Mouse (Mus musculus) macrophage (primary cell): ENCODE results near the gene Slc10a3. TPM values are rescaled to one million over a fixed set of nuclear protein-coding genes. Genes with fewer than 3 reads are reported as not detected.
"Not testable (repeated sequence)": the region's sequence is repeated elsewhere in the genome, so short reads cannot be mapped to it uniquely, and the experiment has no call there.

ENCODE experiments used
- H3K27ac ChIP-seq: fragments of 350-480 bp; formaldehyde crosslinking; 2 replicates; pipeline ENCODE4 v1.9.0; 2021
- H3K36me3 ChIP-seq: fragments of 350-480 bp; formaldehyde crosslinking; 2 replicates; pipeline ENCODE4 v1.9.0; 2021; ENCODE audit errors: inconsistent target
- H3K4me3 ChIP-seq: fragments of 350-480 bp; formaldehyde crosslinking; 2 replicates; pipeline ENCODE4 v1.9.0; 2021; ENCODE audit errors: inconsistent target
- H3K79me2 ChIP-seq: fragments of 350-480 bp; formaldehyde crosslinking; 2 replicates; pipeline ENCODE4 v1.9.0; 2021; ENCODE audit errors: inconsistent target
- WGBS: methylation state at CpG from one replicate; pipeline ENCODE4 v1.1.7; 2026; ENCODE audit warnings: inconsistent platforms; ENCODE audit not compliant: missing documents; 5-methylcytosine and 5-hydroxymethylcytosine counted together
- polyA plus RNA-seq: library from polyadenylated mRNA; stranded (reverse); fragments of 250-400 nt; gene quantifications from 3 replicates; pipeline ENCODE4 v1.2.4, GENCODE M21; 2018; ENCODE audit warnings: inconsistent platforms
- total RNA-seq, 78 experiments: library from RNA; depleted of rRNA; stranded (reverse); fragments of 250-400 nt; gene quantifications; 1 replicate in 9 of 78; 2 replicates in 24 of 78; 3 replicates in 43 of 78; 4 replicates in 2 of 78; pipeline ENCODE4 v1.2.4; 2018; ENCODE audit warnings: inconsistent platforms in 56 of 78

Gene Slc10a3
- total RNA-seq (2018; cell fraction: chromatin; rRNA removed), result 1 to 10 TPM in 22 of 26 experiments, under 1 TPM in 4; 0.41 to 5.8 (median 2.0) TPM
- total RNA-seq (2018; cell fraction: cytosol; rRNA removed), result 10 to 100 TPM; 14.8 to 28.8 (median 18.8) TPM
- 10 to 100 TPM in 14 of 26 experiments, 1 to 10 TPM in 12; 2.7 to 19.3 (median 10.7) TPM for total RNA-seq (2018; cell fraction: nucleus; rRNA removed)
- polyA plus RNA-seq, result 25.6 to 29.5 TPM (median 27.5 TPM) in 3 replicates

DNA sequence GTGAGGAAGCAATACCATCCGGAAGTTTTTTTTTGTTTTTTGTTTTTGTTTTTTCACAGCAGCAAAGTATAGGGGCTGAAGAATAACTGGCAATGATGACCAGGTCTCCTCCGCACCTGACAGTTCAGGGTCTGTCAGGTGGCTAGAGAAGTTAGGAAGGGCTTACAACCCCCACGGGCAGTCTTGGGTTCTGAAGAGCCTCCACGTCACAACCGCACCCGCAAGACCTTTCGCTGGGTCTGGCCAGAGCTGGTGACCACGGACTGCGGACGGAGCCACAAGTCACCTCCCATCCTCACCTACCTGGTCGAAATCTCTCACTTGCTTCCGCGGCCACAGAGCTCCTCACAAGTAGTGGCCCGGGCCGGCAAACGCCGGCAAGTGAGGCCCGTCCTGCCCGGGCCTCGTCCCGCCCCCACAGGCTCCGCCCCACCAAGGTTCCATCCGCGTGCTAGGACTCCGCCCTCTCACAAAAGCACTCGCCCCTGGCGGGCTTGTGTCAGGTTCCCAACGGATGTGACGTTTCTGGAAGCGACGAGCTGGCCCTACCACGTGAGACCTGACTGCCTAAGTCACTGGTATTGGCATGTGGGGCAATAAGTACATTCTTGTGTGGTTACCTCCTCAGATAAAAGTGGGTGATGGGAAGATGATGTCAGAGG, at the start of gene Slc10a3, which contains the start of gene Ubl4a:
TSS of gene Slc10a3 (minus strand) at position 462 of the 662 bp plus-strand sequence.
TSS of gene Ubl4a (minus strand) at position 331 of the 662 bp plus-strand sequence.
- 27% methylated on average over 31 of the region's 32 CpGs for WGBS
- Histone ChIP-seq H3K4me3 (peak within 1 kb of the TSS; percentile 57), H3K79me2 (peaks cover 2% of the 10 kb centered on the region; the same call in 1 of the 2 replicates), H3K36me3 (no peaks in the 10 kb centered on the region), H3K27ac (peak within 1 kb of the TSS; percentile 19; the same call in 1 of the 2 replicates)

DNA sequence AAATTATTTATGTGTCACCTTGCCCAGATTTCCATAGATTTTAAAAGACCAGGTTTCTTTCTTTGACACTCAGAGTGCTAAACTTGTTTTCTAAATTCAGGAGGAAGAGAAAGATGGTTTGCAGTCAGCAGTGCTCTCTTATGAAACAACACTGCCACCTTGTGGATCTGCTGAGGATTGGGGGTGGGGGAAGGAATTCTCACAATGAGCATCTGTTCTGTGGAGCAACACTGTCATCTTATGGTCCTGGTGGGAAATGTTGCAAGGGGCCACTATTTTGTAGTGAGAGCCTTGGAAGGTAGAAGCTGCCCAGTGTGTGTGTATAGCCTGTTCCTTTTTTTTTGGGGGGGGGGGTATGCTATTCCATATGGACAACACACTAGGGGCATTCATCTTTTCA, 40.2 kb upstream of the Slc10a3 start:
- H3K4me3 ChIP-seq, result no peak overlapping the region
- no peak overlapping the region for H3K27ac ChIP-seq
- peaks cover 15% of the 10 kb centered on the region for H3K36me3 ChIP-seq
- H3K79me2 ChIP-seq, result peaks cover 30% of the 10 kb centered on the region

DNA sequence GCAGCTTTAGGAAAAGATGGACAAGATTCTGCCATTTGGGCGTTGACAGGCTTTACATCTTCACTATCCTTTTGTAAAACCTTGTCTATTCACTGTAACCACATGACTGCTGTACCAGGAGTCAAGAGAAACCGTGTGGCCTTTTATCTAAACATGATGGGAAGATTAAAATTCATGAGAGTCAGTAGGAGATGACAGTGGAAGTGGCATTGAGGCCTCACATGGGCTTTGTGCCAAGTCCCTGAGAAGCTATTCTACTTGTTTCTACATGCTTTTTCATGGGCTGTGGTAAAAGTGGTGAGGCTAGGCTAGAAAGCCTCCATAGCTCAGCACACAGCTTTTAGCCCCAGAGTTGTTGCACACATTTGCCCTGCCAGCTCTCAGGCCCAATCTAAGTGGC, 35.2 kb upstream of the Slc10a3 start:
- no peaks in the 10 kb centered on the region for H3K79me2 ChIP-seq
- no peak overlapping the region for H3K4me3 ChIP-seq
- H3K36me3 ChIP-seq, result peaks cover 15% of the 10 kb centered on the region
- 71% methylated on average over 2 of the region's 2 CpGs for WGBS
- H3K27ac ChIP-seq, result no peak overlapping the region

DNA sequence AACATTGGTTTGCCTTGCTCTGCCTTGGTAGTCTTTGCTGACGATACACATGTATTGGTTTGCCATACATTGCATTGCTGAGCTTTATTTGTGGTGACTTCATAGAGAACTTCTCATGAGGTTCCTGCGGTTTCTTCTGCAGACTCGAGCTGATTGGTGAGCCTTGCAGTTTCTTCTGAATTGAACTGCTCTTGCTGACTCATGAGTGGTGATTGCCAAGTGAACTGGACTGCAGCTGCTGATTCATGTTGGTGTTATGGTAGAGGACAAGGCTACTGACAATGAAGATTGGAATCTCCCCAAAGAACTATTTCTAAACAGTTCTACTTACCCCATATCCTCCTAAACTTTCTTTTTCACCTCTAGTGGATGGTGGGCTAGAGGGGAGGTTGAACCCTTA, 27.0 kb upstream of the Slc10a3 start:
- H3K79me2 ChIP-seq, result no peaks in the 10 kb centered on the region
- H3K27ac ChIP-seq, result no peak overlapping the region
- 74% methylated on average over 3 of the region's 3 CpGs for WGBS
- H3K4me3 ChIP-seq, result no peak overlapping the region
- H3K36me3 ChIP-seq, result no peaks in the 10 kb centered on the region

GRCm38 (mm10) chrX:74392535-74393443, 19.6 kb upstream of the Slc10a3 start, which contains the start of the genes Fam3a and Ikbkg:
TSS of gene Fam3a (minus strand) at chrX:74393272.
TSS of gene Ikbkg (plus strand) at chrX:74393290.
- Histone ChIP-seq H3K4me3 (peak within 1 kb of the TSS; percentile 60), H3K27ac (peak within 1 kb of the TSS; percentile 73), H3K79me2 (no peaks in the 10 kb centered on the region), H3K36me3 (no peaks in the 10 kb centered on the region)
- WGBS, result 31% methylated on average over 26 of the region's 30 CpGs

DNA sequence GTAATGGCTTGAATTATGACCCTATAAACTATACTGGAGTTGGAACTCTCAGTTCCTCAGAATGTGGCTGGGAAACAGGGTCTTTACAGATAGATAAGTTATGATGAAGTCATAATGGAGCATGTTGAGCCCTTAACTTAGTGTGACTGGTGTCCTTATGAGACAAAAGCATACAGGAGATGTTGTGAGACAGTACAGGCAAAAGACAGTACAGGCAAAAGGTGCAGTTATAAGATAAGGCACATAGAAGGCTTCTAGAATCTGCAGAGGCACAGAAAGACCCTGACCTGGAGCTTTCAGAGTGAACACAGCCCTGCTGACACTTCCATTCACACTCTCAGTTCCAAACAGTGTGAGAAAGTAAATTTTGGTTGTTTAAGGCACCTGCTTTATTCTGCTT, 15.0 kb upstream of the Slc10a3 start:
- Histone ChIP-seq H3K79me2 (no peaks in the 10 kb centered on the region), H3K27ac (no peak overlapping the region), H3K36me3 (0 out of 2 replicates have a peak, but pooled peaks cover 7% of the 10 kb centered on the region), H3K4me3 (no peak overlapping the region)

- Histone ChIP-seq H3K4me3 (no peak overlapping the region), H3K79me2 (no peaks in the 10 kb centered on the region), H3K27ac (no peak overlapping the region), H3K36me3 (0 out of 2 replicates have a peak, but pooled peaks cover 7% of the 10 kb centered on the region)
- 96% methylated on average over 2 of the region's 2 CpGs for WGBS
Measured at GRCm38 (mm10) chrX:74384451-74384850, 11.3 kb upstream of the Slc10a3 start.

DNA sequence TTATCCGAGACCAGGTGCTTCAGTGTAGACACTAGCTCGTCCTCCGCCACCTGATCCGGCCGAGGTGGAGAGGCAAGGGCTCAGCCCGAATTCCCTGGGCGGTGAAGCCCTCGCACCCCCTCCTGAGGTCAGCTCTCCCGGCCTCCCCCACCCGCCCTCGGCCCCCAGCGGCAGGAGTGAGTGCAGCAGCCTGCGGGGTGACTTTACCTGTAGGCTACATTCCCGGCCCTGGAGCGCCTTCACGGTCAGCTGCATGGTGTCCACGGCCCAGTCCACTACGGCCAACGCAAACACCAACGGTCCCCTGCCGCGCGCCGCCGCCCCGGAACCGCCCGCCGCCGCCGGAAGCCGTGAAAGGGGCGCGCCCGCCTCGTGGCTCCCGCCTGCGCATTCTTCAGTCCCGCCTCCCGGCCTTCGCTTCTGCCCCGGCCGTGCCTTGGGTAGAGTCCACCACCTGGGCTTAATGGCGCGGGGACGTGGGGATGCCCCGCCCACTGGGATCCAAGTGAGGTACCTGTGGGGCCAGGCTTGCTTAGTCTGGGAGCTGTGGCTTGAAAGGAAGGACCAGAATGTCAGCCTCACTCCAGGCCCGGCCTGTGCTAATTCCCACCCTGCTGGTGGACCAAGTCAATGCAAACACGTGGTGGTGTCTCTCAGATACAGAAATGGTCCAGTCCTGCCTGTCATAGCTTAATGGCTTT, 4.8 kb downstream of the Slc10a3 start:
- peak overlapping the region; percentile 48 for H3K27ac ChIP-seq
- H3K36me3 ChIP-seq, result no peaks in the 10 kb centered on the region
- peak overlapping the region; percentile 63 for H3K4me3 ChIP-seq
- peaks cover 15% of the 10 kb centered on the region; the same call in 1 of the 2 replicates for H3K79me2 ChIP-seq
- 30% methylated on average over 37 of the region's 49 CpGs for WGBS

GRCm38 (mm10) chrX:74367512-74367911, 5.6 kb downstream of the Slc10a3 start:
- H3K36me3 ChIP-seq, result no peaks in the 10 kb centered on the region
- H3K4me3 ChIP-seq, result peak overlapping the region; percentile 63
- H3K27ac ChIP-seq, result peak overlapping the region; percentile 48
- WGBS, result 49% methylated on average over 8 of the region's 10 CpGs
- peaks cover 15% of the 10 kb centered on the region; the same call in 1 of the 2 replicates for H3K79me2 ChIP-seq

DNA sequence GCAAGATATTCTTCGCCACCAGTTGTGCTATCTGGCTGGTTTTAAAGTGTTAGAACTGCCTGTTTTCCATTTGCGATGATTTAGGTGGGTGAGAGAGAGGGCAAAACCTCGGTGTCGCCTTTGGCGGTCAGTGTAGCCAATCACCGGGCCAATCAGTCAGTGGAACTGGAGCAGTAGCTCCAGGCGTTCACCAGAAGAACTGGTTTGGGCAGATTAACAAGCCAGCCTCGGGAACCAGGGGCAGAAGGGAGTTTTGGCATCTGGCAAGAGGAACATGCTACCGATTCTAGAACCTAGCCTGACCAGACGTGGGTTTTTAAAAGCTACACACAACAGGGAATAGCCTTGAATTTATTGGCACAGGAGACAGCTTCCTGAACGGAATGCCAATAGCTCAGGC, 14.0 kb downstream of the Slc10a3 start:
- Histone ChIP-seq H3K79me2 (no peaks in the 10 kb centered on the region), H3K4me3 (no peak overlapping the region), H3K27ac (no peak overlapping the region), H3K36me3 (no peaks in the 10 kb centered on the region)
- WGBS, result 71% methylated on average over 11 of the region's 11 CpGs

DNA sequence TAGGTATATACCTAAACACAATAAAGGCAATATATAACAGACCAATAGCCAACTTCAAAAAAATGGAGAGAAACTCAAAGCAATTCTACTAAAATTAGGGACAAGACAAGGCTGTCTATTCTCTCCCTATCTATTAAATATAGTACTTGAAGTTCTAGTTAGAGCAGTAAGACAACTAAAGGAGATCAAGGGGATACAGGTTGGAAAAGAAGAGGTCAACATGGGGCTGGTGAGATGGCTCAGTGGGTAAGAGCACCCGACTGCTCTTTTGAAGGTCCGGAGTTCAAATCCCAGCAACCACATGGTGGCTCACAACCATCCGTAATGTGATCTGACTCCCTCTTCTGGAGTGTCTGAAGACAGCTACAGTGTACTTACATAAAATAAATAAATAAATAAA, 16.1 kb downstream of the Slc10a3 start:
- not testable (repeated sequence) for H3K79me2 ChIP-seq, H3K27ac ChIP-seq, H3K4me3 ChIP-seq, H3K36me3 ChIP-seq
- WGBS, result 86% methylated on average over 1 of the region's 3 CpGs

- Histone ChIP-seq H3K27ac (peak within 1 kb of the TSS; percentile 33), H3K79me2 (no peaks in the 10 kb centered on the region), H3K36me3 (no peaks in the 10 kb centered on the region), H3K4me3 (peak within 1 kb of the TSS; percentile 54)
- 33% methylated on average over 9 of the region's 22 CpGs for WGBS
Measured at GRCm38 (mm10) chrX:74353467-74353770, 19.7 kb downstream of the Slc10a3 start, which contains the start of gene Lage3. TSS of gene Lage3 (minus strand) at chrX:74353618.

GRCm38 (mm10) chrX:74352645-74353466, 20.3 kb downstream of the Slc10a3 start:
- Histone ChIP-seq H3K27ac (peak overlapping the region; percentile 33), H3K79me2 (no peaks in the 10 kb centered on the region), H3K36me3 (no peaks in the 10 kb centered on the region), H3K4me3 (peak overlapping the region; percentile 54)
- 20% methylated on average over 11 of the region's 13 CpGs for WGBS
